Mouse (Mus musculus) erythroblast, embryonic 14.5 days (primary cell): Measurements from ENCODE around the gene Gad1. TPM values are rescaled to one million over a fixed set of nuclear protein-coding genes. Genes with fewer than 3 reads are reported as not detected.

ENCODE experiments used
- H3K27me3 ChIP-seq: 2 replicates; pipeline ENCODE4 v1.6.1; 2012; ENCODE audit warnings: inconsistent platforms; ENCODE audit not compliant: control insufficient read depth
- H3K36me3 ChIP-seq: 2 replicates; pipeline ENCODE4 v1.6.1; 2012; ENCODE audit warnings: mild to moderate bottlenecking, inconsistent platforms; ENCODE audit not compliant: control insufficient read depth
- H3K4me1 ChIP-seq: 2 replicates; pipeline ENCODE4 v1.6.1; 2012; ENCODE audit warnings: inconsistent platforms; ENCODE audit not compliant: control insufficient read depth
- H3K4me3 ChIP-seq: replicated peaks from 2 replicates; pipeline ENCODE3; 2012; ENCODE audit warnings: moderate library complexity, mild to moderate bottlenecking, inconsistent platforms
- H3K9me3 ChIP-seq: 2 replicates; pipeline ENCODE4 v1.6.1; 2012; ENCODE audit warnings: low read length, inconsistent platforms, mixed read lengths; ENCODE audit not compliant: control insufficient read depth
- GATA1 ChIP-seq: IDR thresholded peaks from 2 replicates; pipeline ENCODE4 v1.6.1; 2012; ENCODE audit warnings: low read length, inconsistent platforms, mixed read lengths
- TAL1 ChIP-seq: IDR thresholded peaks from 3 replicates; pipeline ENCODE4 v1.6.1; 2012; ENCODE audit warnings: low read length, inconsistent platforms, mixed read lengths
- polyA plus RNA-seq: library from polyadenylated mRNA; stranded (reverse); fragments of >175 nt; gene quantifications from 2 replicates; pipeline ENCODE4 v1.2.3, GENCODE M21; 2012

The Gad1 gene
- polyA plus RNA-seq, 1 experiment = not detected

DNA sequence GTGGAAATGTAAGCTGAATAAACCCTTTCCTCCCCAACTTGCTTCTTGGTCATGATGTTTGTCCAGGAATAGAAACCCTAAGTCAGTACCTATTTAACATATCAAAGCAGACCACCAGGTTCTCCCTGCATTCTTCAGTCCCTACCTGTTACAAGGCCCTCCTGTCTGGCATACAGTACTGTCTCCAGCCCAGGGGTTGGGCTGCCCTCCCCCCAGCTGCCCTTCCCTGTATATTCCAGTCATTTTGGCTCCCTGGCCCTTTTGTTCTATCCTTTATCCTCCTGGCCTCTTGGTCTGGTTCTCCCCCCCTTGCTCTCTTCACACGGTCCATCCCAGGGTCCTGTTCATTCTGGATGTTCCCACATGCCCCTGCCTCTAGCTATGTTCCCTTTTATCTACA, 78.4 kb downstream of the Gad1 start:
- no peaks in the 10 kb centered on the region for H3K27me3 ChIP-seq
- no peak for TF ChIP-seq TAL1
- TF ChIP-seq GATA1 = no peak
- no peak overlapping the region for H3K4me3 ChIP-seq
- H3K9me3 ChIP-seq = peaks cover 3% of the 10 kb centered on the region; the same call in 1 of the 2 replicates
- H3K4me1 ChIP-seq = no peaks in the 10 kb centered on the region
- H3K36me3 ChIP-seq = no peaks in the 10 kb centered on the region

DNA sequence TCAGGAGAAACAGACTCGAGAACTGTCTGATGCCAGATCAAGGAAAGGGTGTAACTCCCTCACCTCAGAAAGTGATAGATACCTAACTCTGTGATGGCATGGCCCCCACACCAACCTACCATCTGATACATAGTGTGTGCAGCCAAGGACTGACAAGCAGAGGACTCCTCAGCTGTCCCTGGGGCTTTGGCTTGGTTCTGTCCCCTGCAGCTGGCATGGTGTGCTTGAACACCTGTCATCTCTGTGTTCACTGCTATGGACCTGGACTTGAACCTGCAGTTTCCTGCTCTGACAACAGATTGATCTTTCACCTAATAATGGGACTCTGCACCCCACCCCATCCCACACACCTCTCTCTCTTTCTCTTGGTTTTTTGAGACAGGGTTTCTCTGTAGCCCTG, 79.5 kb downstream of the Gad1 start:
- no peak overlapping the region for H3K4me3 ChIP-seq
- H3K27me3 ChIP-seq = no peaks in the 10 kb centered on the region; the same call in 1 of the 2 replicates
- TF ChIP-seq TAL1 (no peak), GATA1 (no peak)
- peaks cover 6% of the 10 kb centered on the region for H3K9me3 ChIP-seq
- no peaks in the 10 kb centered on the region for H3K36me3 ChIP-seq
- H3K4me1 ChIP-seq = no peaks in the 10 kb centered on the region

DNA sequence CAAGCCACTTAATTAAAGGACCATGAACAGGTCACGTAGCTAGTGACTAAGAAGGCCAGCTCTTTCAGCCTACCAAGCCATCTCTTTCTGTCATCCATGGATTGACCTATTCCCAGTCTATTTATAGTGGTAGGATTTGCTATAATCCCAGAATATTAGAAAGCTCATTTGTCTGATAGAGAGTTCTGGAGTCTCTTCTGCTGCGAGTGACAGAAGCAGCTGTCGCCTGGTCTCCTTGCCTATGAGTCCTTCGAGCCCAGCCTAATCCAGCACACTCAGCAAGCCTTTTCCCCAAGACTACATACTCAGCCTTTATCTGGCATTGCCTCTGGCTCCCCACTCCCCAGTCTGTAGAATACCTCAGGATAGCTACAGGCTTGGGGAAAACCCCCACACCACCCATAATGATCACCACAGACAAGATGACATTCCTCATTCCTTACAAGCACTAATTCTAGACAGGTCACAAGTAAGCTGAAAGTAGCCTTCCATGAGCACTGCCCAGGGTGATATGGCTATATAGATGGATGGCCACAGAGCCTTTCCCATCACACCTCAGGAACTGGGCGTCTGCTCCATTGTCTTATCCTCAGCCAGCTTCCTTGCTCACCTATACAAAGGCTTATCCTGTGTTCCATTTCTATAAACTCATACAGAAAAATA, 81.3 kb downstream of the Gad1 start:
- H3K36me3 ChIP-seq = no peaks in the 10 kb centered on the region
- TF ChIP-seq GATA1 = no peak
- no peak for TF ChIP-seq TAL1
- peaks cover 10% of the 10 kb centered on the region for H3K9me3 ChIP-seq
- H3K4me1 ChIP-seq = no peaks in the 10 kb centered on the region
- H3K27me3 ChIP-seq = no peaks in the 10 kb centered on the region; the same call in 1 of the 2 replicates
- no peak overlapping the region for H3K4me3 ChIP-seq

DNA sequence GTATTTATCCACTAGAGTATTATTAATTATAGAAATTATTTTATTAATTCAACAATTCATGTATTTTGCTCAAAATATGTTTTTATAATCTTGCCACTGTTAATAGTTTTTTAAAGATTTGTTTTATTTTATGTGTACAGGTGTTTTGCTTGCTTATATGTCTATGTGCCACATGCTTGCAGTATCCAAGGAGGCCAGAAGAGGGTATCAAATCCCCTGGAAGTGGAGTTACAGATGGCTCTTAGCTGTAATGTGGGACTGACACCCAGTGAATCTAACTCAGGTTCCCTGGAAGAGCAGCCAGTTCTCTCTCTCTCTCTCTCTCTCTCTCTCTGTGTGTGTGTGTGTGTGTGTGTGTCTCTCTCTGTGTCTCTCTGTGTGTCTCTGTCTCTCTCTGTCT, 88.1 kb downstream of the Gad1 start:
- Histone ChIP-seq H3K27me3 (no peaks in the 10 kb centered on the region; the same call in 1 of the 2 replicates), H3K36me3 (no peaks in the 10 kb centered on the region), H3K4me1 (no peaks in the 10 kb centered on the region), H3K9me3 (peaks cover 10% of the 10 kb centered on the region), H3K4me3 (no peak overlapping the region)
- TF ChIP-seq GATA1 = no peak
- TF ChIP-seq TAL1 = no peak

DNA sequence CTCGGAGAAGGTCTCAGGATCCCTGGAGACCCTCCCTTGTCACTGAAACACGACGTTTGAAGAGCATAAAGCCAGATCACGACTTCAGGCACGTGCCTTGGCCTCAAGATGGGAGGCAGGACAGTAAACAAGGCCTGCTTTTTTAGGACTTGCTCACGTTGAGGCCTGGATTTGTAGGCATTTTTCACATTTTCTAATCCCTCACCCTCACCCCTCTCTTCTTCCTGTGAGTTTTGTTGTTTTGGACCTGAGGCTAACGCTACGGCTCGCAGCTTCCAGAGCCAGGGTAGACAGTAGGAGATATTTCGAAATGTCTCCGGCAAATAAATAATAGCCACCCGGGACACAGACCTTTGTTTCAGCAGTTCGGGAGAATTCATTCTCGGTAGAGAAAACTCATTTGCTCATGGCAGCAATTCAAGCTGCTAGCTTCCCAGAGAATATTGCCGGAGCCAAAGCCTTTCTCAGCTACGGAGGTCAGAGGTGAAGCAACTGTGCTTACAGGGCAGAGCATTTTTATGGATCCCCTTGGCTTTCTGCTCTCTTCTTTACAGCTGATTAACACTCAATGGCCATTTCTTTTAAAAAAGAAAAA, 90.2 kb downstream of the Gad1 start:
- Histone ChIP-seq H3K4me1 (no peaks in the 10 kb centered on the region), H3K9me3 (no peaks in the 10 kb centered on the region), H3K4me3 (no peak overlapping the region), H3K36me3 (no peaks in the 10 kb centered on the region), H3K27me3 (no peaks in the 10 kb centered on the region)
- no peak for TF ChIP-seq TAL1
- TF ChIP-seq GATA1 = no peak

DNA sequence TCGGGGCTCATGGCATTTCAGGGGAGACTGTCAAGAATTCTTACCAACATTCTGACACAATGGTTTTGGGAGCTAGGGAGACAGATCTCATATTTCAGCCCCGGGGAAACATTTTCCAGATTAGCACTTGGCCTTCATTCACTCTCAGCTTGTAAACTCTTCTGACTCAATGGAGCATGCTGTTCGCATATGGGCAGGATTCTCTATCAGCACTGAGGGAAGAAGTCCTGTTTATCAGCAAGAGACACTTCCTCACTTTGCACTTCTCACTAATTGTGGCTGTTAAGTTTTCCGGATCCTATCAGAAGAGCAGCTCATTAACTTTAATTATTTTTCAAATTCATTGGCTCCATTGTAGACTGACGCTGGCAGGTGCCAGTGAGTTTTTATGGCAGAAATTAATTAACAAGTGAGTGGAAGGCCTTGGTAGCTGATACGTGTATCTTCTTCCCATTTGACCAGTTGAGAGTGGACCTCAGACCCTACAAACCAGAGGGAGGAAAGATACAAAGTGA, 92.5 kb downstream of the Gad1 start:
- TF ChIP-seq TAL1 (no peak), GATA1 (no peak)
- Histone ChIP-seq H3K4me1 (no peaks in the 10 kb centered on the region), H3K27me3 (no peaks in the 10 kb centered on the region), H3K9me3 (no peaks in the 10 kb centered on the region), H3K36me3 (no peaks in the 10 kb centered on the region), H3K4me3 (no peak overlapping the region)

DNA sequence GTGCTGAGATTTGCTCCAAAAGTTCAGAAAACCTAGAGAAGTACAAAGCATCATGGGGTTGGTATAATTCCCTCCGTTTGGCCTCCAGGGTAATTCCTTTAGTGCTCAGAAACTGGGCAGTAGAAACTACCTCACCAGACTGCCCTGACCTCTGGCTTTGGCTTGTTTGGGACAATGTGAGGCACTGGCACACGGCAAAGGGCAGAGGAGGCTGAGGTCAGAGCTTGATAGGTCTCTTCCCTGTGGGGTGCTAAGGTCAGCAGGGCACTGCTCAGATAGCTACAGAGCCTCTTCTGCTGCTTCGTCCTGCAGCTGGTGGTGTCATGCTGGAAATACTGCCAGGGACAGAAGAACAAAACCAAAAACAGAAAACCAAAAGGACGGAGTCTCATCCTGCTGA, 94.8 kb downstream of the Gad1 start:
- no peak for TF ChIP-seq TAL1
- TF ChIP-seq GATA1 = no peak
- Histone ChIP-seq H3K4me3 (no peak overlapping the region), H3K9me3 (no peaks in the 10 kb centered on the region), H3K36me3 (no peaks in the 10 kb centered on the region), H3K4me1 (no peaks in the 10 kb centered on the region), H3K27me3 (no peaks in the 10 kb centered on the region; the same call in 1 of the 2 replicates)

DNA sequence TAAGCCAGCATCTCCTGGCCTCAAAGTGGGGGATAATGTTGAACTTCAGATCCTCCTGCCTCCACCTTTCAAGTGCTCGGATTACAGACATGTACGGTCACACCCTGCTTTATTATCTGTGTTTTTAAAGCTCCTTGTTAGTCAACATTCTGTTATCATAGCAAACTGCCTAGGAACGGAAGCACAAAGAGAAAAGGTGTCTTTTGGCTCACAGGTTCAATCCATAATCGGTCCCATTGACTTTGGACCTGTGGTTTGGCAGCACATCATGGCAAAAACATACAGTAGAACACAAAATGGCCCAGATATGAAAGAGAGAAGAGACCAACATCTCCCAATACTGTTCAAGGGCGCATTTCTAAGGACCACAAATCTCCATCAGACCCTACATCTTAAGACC, 95.4 kb downstream of the Gad1 start:
- no peaks in the 10 kb centered on the region for H3K9me3 ChIP-seq
- H3K27me3 ChIP-seq = no peaks in the 10 kb centered on the region; the same call in 1 of the 2 replicates
- H3K36me3 ChIP-seq = no peaks in the 10 kb centered on the region
- H3K4me1 ChIP-seq = no peaks in the 10 kb centered on the region
- H3K4me3 ChIP-seq = no peak overlapping the region
- TF ChIP-seq GATA1 (no peak), TAL1 (no peak)

DNA sequence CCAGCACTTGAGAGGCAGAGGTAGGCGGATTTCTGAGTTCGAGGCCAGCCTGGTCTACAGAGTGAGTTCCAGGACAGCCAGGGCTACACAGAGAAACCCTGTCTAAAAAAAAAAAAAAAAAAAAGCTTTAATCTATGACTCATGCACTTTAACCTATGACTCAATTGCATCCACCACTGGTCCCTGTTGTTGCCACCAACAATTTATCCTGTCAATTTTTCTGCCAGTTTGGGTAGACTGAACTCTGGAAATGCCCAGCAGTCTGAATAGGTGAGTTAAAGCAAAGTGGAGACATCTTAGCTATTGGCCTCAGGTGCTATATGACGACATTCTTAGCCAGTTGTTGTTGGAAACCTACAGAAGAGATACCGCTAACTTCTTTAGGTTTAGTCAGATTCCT, 96.6 kb downstream of the Gad1 start:
- TF ChIP-seq GATA1 (no peak), TAL1 (no peak)
- Histone ChIP-seq H3K27me3 (peaks cover 1% of the 10 kb centered on the region; the same call in 1 of the 2 replicates), H3K4me3 (no peak overlapping the region), H3K36me3 (no peaks in the 10 kb centered on the region), H3K4me1 (no peaks in the 10 kb centered on the region), H3K9me3 (no peaks in the 10 kb centered on the region)

Other genes with a start within 250 kb of the Gad1 start
- not detected in 2 replicates for gene Sp5, start 78.1 kb upstream of the Gad1 start, polyA plus RNA-seq
- not detected in 2 replicates for gene Erich2, start 44.3 kb upstream of the Gad1 start, polyA plus RNA-seq
- 1.7 and 2.0 TPM in 2 replicates for gene Gorasp2, start 108.5 kb downstream of the Gad1 start, polyA plus RNA-seq
- gene Gm26558, start 109.0 kb downstream of the Gad1 start, polyA plus RNA-seq = 0.14 TPM in 1 of 2 replicates, not detected in the other